Mouse (Mus musculus) midbrain, embryonic 13.5 days (tissue): Measurements from ENCODE around the gene Ddah2. TPM values are rescaled to one million over a fixed set of nuclear protein-coding genes. Genes with fewer than 3 reads are reported as not detected.
A peak's percentile ranks its signal among the peaks of the same experiment; 100 is the strongest.

ENCODE experiments used
- ATAC-seq: fragments of 200-750 bp; cut with Nextera tagmentation; 2 replicates; pipeline ENCODE4 v1.8.0; 2017; ENCODE audit warnings: mild to moderate bottlenecking, moderate TSS enrichment, moderate library complexity
- H3K27ac ChIP-seq: fragments of 300-500 bp; sonication (generic); 2 replicates; pipeline ENCODE4 v1.5.1; 2015; ENCODE audit warnings: inconsistent platforms, mild to moderate bottlenecking, moderate library complexity
- H3K27me3 ChIP-seq: fragments of 300-500 bp; sonication (generic); 2 replicates; pipeline ENCODE4 v1.6.1; 2015; ENCODE audit warnings: mild to moderate bottlenecking, inconsistent platforms
- H3K36me3 ChIP-seq: fragments of 300-500 bp; sonication (generic); 2 replicates; pipeline ENCODE4 v1.6.1; 2015; ENCODE audit warnings: mild to moderate bottlenecking, inconsistent platforms
- H3K4me1 ChIP-seq: fragments of 300-500 bp; sonication (generic); replicated peaks from 2 replicates; pipeline ENCODE4 v1.6.1; 2015; ENCODE audit warnings: inconsistent platforms
- H3K4me2 ChIP-seq: fragments of 300-500 bp; sonication (generic); replicated peaks from 2 replicates; pipeline ENCODE4 v1.6.1; 2015; ENCODE audit warnings: moderate library complexity, mild to moderate bottlenecking, inconsistent platforms
- H3K4me3 ChIP-seq: fragments of 300-500 bp; sonication (generic); replicated peaks from 2 replicates; pipeline ENCODE4 v1.5.1; 2015; ENCODE audit warnings: mild to moderate bottlenecking, inconsistent platforms
- H3K9ac ChIP-seq: fragments of 300-500 bp; sonication (generic); replicated peaks from 2 replicates; pipeline ENCODE4 v1.6.1; 2015; ENCODE audit warnings: mild to moderate bottlenecking, inconsistent platforms
- H3K9me3 ChIP-seq: fragments of 300-500 bp; sonication (generic); 2 replicates; pipeline ENCODE4 v1.6.1; 2016; ENCODE audit warnings: mild to moderate bottlenecking, inconsistent platforms
- WGBS: fragments of 180-500 bp; shearing (Covaris S2); methylation state at CpG from one replicate; pipeline ENCODE4 v1.1.7; 2015; 5-methylcytosine and 5-hydroxymethylcytosine counted together
- polyA plus RNA-seq: library from polyadenylated mRNA; unstranded; fragments of >200 nt; fragmentation: Nextera tagmentation; extraction: Ambion mirVana; gene quantifications from 2 replicates; pipeline ENCODE4 v1.2.1, GENCODE M21; 2015

Gene Ddah2
- polyA plus RNA-seq, 1 experiment from 2014 or later, result 531 TPM

- no peak overlapping the region for H3K4me3 ChIP-seq
- no peaks in the 10 kb centered on the region for H3K27me3 ChIP-seq
- peaks cover 20% of the 10 kb centered on the region for H3K4me1 ChIP-seq
- H3K27ac ChIP-seq, result no peak overlapping the region
- no peak for ATAC-seq
- H3K9me3 ChIP-seq, result no peaks in the 10 kb centered on the region
- H3K36me3 ChIP-seq, result peaks cover 24% of the 10 kb centered on the region
- WGBS, result 86% methylated on average over 8 of the region's 8 CpGs
- H3K4me2 ChIP-seq, result no peak overlapping the region
- H3K9ac ChIP-seq, result no peak overlapping the region
Measured at GRCm38 (mm10) chr17:35020551-35020950, 38.3 kb upstream of the Ddah2 start.

- ATAC-seq, result peak; percentile 69
- 4% methylated on average over 17 of the region's 17 CpGs for WGBS
- peaks cover 23% of the 10 kb centered on the region for H3K4me1 ChIP-seq
- peak overlapping the region; percentile 39; the same call in 1 of the 2 replicates for H3K27ac ChIP-seq
- H3K36me3 ChIP-seq, result peaks cover 16% of the 10 kb centered on the region
- peak overlapping the region; percentile 32 for H3K4me2 ChIP-seq
- no peaks in the 10 kb centered on the region for H3K9me3 ChIP-seq
- H3K27me3 ChIP-seq, result no peaks in the 10 kb centered on the region
- H3K4me3 ChIP-seq, result no peak overlapping the region
- peak overlapping the region; percentile 37 for H3K9ac ChIP-seq
Measured at GRCm38 (mm10) chr17:35021163-35021808, 37.5 kb upstream of the Ddah2 start.

GRCm38 (mm10) chr17:35021842-35022477 is 36.9 kb upstream of the Ddah2 start:
- 57% methylated on average over 6 of the region's 6 CpGs for WGBS

GRCm38 (mm10) chr17:35022541-35023060 is 36.2 kb upstream of the Ddah2 start:
- Histone ChIP-seq H3K4me1 (peaks cover 27% of the 10 kb centered on the region), H3K9ac (no peak overlapping the region), H3K4me3 (no peak overlapping the region), H3K27ac (no peak overlapping the region), H3K4me2 (no peak overlapping the region), H3K9me3 (no peaks in the 10 kb centered on the region), H3K27me3 (no peaks in the 10 kb centered on the region), H3K36me3 (0 out of 2 replicates have a peak, but pooled peaks cover 3% of the 10 kb centered on the region)
- WGBS, result 95% methylated on average over 8 of the region's 8 CpGs
- no peak for ATAC-seq

More at GRCm38 (mm10) chr17:35021842-35022477, 36.9 kb upstream of the Ddah2 start:
- Histone ChIP-seq H3K9me3 (no peaks in the 10 kb centered on the region), H3K9ac (peak overlapping the region; percentile 37), H3K4me1 (peaks cover 21% of the 10 kb centered on the region), H3K27me3 (no peaks in the 10 kb centered on the region), H3K4me3 (no peak overlapping the region), H3K36me3 (peaks cover 9% of the 10 kb centered on the region), H3K4me2 (peak overlapping the region; percentile 32; the same call in 1 of the 2 replicates), H3K27ac (no peak overlapping the region)
- ATAC-seq, result no peak

GRCm38 (mm10) chr17:35023221-35023620 is 35.6 kb upstream of the Ddah2 start:
- WGBS, result 89% methylated on average over 5 of the region's 5 CpGs
- Histone ChIP-seq H3K4me2 (no peak overlapping the region), H3K27ac (no peak overlapping the region), H3K4me1 (peaks cover 33% of the 10 kb centered on the region), H3K36me3 (no peaks in the 10 kb centered on the region), H3K4me3 (no peak overlapping the region), H3K9me3 (no peaks in the 10 kb centered on the region), H3K27me3 (no peaks in the 10 kb centered on the region), H3K9ac (no peak overlapping the region)
- no peak for ATAC-seq

GRCm38 (mm10) chr17:35023756-35024155 is 35.1 kb upstream of the Ddah2 start:
- Histone ChIP-seq H3K4me3 (no peak overlapping the region), H3K27me3 (no peaks in the 10 kb centered on the region), H3K27ac (no peak overlapping the region), H3K4me1 (peaks cover 35% of the 10 kb centered on the region), H3K4me2 (no peak overlapping the region), H3K9me3 (no peaks in the 10 kb centered on the region), H3K36me3 (no peaks in the 10 kb centered on the region), H3K9ac (no peak overlapping the region)
- no peak for ATAC-seq
- WGBS, result 87% methylated on average over 4 of the region's 4 CpGs

- H3K9me3 ChIP-seq, result no peaks in the 10 kb centered on the region
- no peaks in the 10 kb centered on the region for H3K36me3 ChIP-seq
- no peak overlapping the region for H3K27ac ChIP-seq
- no peaks in the 10 kb centered on the region for H3K27me3 ChIP-seq
- ATAC-seq, result no peak
- H3K4me1 ChIP-seq, result peaks cover 35% of the 10 kb centered on the region
- H3K9ac ChIP-seq, result no peak overlapping the region
- no peak overlapping the region for H3K4me3 ChIP-seq
- WGBS, result 75% methylated on average over 13 of the region's 13 CpGs
- H3K4me2 ChIP-seq, result no peak overlapping the region
Measured at GRCm38 (mm10) chr17:35024261-35024660, 34.6 kb upstream of the Ddah2 start.

GRCm38 (mm10) chr17:35024691-35025488 is 33.9 kb upstream of the Ddah2 start:
- H3K36me3 ChIP-seq, result no peaks in the 10 kb centered on the region
- H3K27ac ChIP-seq, result no peak overlapping the region
- no peaks in the 10 kb centered on the region for H3K27me3 ChIP-seq
- WGBS, result 77% methylated on average over 7 of the region's 10 CpGs
- H3K4me2 ChIP-seq, result no peak overlapping the region
- H3K4me1 ChIP-seq, result peaks cover 39% of the 10 kb centered on the region
- H3K9ac ChIP-seq, result no peak overlapping the region
- ATAC-seq, result no peak
- no peaks in the 10 kb centered on the region for H3K9me3 ChIP-seq
- H3K4me3 ChIP-seq, result no peak overlapping the region

- Histone ChIP-seq H3K27me3 (no peaks in the 10 kb centered on the region), H3K4me3 (no peak overlapping the region), H3K9ac (no peak overlapping the region; the same call in 1 of the 2 replicates), H3K4me2 (no peak overlapping the region), H3K9me3 (no peaks in the 10 kb centered on the region), H3K36me3 (no peaks in the 10 kb centered on the region), H3K4me1 (peaks cover 39% of the 10 kb centered on the region), H3K27ac (0 out of 2 replicates have a peak overlapping the region, but pooled peaks have one; percentile 73)
- ATAC-seq, result no peak
- WGBS, result 72% methylated on average over 5 of the region's 5 CpGs
Measured at GRCm38 (mm10) chr17:35026206-35026605, 32.6 kb upstream of the Ddah2 start.

- H3K36me3 ChIP-seq, result no peaks in the 10 kb centered on the region
Measured at GRCm38 (mm10) chr17:35027277-35028068, 31.4 kb upstream of the Ddah2 start, which contains the start of gene Sapcd1. Sapcd1 (minus strand) TSS chr17:35028016.

GRCm38 (mm10) chr17:35028315-35028714 is 30.5 kb upstream of the Ddah2 start:
- 73% methylated on average over 2 of the region's 2 CpGs for WGBS
- H3K36me3 ChIP-seq, result no peaks in the 10 kb centered on the region
- no peak overlapping the region for H3K9ac ChIP-seq
- H3K4me1 ChIP-seq, result peaks cover 32% of the 10 kb centered on the region
- ATAC-seq, result no peak
- no peaks in the 10 kb centered on the region for H3K9me3 ChIP-seq
- no peak overlapping the region for H3K4me2 ChIP-seq
- H3K4me3 ChIP-seq, result no peak overlapping the region
- H3K27me3 ChIP-seq, result no peaks in the 10 kb centered on the region
- H3K27ac ChIP-seq, result no peak overlapping the region

More at GRCm38 (mm10) chr17:35027277-35028068, 31.4 kb upstream of the Ddah2 start, which contains the start of gene Sapcd1:
- peak; percentile 75 for ATAC-seq
- peaks cover 32% of the 10 kb centered on the region for H3K4me1 ChIP-seq
- no peaks in the 10 kb centered on the region for H3K9me3 ChIP-seq
- peak within 1 kb of the TSS; percentile 73 for H3K27ac ChIP-seq
- peak within 1 kb of the TSS; percentile 11; the same call in 1 of the 2 replicates for H3K4me2 ChIP-seq
- no peaks in the 10 kb centered on the region for H3K27me3 ChIP-seq
- H3K4me3 ChIP-seq, result no peak within 1 kb of the TSS
- WGBS, result 24% methylated on average over 13 of the region's 13 CpGs
- H3K9ac ChIP-seq, result peak within 1 kb of the TSS; percentile 12; the same call in 1 of the 2 replicates
